Mouse (Mus musculus) retina, embryonic 14.5 days (tissue): ENCODE data around the gene Pigb.

ENCODE experiments used
- DNase-seq: peaks from one replicate; pipeline ENCODE4 v3.0.0-alpha.2; 2015; ENCODE audit warnings: low spot score

Pigb gene

GRCm38 (mm10) chr9:72991420-72991819 lies 48.8 kb downstream of the Pigb start:
- DNase-seq, result no peak

GRCm38 (mm10) chr9:72988706-72989105 lies 51.5 kb downstream of the Pigb start:
- DNase-seq, result no peak

GRCm38 (mm10) chr9:72987703-72988102 lies 52.5 kb downstream of the Pigb start:
- no peak for DNase-seq

DNA sequence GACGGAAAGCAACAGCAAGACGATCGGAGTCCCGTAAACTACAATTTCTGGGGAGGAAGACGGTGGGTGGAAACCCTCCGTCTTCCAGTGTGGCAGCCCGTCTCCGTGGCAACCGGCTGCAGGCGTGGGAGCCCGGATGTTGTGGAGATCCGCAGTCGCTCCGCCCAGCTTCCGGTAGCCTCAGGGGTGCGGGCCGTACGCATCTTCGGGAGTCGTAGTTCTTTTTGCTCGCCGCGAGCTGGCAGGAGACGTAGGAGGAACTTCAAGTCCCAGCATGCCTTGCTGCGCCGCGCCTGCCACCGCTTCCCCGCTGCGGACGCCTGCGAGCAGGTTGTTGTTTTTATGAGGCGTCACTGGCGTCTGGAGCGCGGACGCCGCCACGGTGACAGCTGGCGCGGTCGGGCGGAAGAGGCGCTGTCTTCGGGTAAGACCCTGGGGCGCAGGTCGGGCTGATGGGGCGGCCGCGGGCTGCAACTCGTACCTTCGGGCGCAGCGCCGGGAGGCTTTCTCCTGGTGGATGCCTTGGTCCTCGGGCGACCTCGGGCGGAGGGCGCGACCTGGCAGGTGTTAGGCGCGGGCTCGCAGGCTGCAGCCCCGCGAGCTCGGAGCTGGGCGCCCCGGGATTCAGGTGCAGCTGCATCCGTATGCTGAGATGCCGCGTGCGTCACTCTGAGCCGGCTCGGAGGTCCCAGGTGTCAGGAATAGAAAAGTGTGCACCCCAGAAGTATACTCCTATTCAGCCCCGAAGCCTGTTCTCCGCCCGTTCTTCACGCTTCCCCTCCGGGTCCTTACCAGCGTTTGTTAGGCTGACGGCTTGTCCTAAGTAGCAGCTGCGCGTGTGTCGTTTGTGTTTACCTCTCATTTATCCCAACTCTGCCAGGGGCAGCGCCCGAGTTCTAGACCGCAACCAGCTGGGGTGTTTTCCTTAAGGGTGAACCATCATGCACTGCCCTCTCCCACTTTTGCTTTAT lies 54.6 kb downstream of the Pigb start, which contains the start of the genes Ccpg1os and Ccpg1:
Gene Ccpg1os, minus strand, starts transcription at position 133 of the 971 bp plus-strand sequence.
Gene Ccpg1, plus strand, starts transcription at position 180 of the 971 bp plus-strand sequence.
- DNase-seq, result peak; percentile 98

GRCm38 (mm10) chr9:72983066-72983465 lies 57.1 kb downstream of the Pigb start:
- no peak for DNase-seq

GRCm38 (mm10) chr9:72975242-72975641 lies 64.9 kb downstream of the Pigb start:
- no peak for DNase-seq

- DNase-seq, result no peak
These were observed 65.4 kb downstream of the Pigb start for GRCm38 (mm10) chr9:72974734-72975133.

- DNase-seq, result no peak
These were observed 67.2 kb downstream of the Pigb start for GRCm38 (mm10) chr9:72972984-72973383.

GRCm38 (mm10) chr9:72972435-72972834 lies 67.7 kb downstream of the Pigb start:
- DNase-seq, result no peak

DNA sequence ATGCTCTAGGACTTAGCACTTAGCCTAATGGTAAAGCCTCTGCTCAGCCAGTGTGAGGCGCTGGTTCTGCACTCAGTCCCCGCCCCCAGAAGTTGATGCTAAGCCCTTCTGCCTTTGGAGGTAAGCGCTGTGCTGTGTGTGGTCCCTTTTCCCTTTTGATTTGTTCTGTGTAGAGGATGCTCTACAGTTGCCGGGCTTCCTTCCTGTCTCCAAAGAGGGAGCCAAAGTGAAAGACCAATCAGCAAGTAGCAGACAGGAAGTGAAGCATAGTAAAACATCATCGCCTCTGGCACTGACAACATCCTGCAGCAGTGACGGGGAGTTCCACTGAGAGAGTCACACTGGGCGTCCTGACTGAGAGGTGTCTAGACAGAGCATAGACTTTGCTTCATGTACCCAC lies 70.3 kb downstream of the Pigb start:
- no peak for DNase-seq

DNA sequence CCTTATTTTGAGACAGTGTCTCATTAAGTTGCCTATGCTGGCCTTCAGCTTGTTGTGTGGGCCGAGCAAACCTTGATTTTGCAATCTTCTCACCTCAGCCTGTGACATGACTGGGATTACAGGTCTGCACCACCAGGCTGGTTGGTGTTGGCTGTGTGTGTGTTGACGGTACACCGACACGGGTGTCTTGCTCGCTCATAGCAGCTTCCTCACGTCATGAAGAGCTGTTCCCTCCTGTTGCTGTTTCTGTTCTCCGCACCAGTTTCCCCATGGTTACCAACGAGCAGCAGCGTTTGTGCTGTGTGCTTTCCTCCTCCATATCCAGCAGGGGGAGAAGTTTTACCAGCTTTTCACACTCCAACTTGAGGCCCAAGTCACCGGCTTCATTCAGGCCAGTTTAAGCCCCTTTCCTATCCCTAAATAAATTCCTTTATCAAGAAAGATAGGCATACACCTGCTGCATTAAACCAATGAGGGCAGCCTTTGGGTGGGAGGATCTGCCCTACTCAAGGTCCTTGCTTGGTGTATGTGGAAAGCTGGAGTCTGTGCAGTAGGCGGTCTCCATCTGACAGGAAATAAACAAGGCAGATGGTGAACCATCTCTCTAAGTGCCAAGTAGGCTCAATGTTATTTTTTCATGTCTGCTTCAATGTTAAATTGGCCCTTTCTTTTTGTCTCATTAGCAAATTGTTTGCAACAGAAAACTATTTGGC lies 71.7 kb downstream of the Pigb start:
- peak; percentile 72 for DNase-seq

DNA sequence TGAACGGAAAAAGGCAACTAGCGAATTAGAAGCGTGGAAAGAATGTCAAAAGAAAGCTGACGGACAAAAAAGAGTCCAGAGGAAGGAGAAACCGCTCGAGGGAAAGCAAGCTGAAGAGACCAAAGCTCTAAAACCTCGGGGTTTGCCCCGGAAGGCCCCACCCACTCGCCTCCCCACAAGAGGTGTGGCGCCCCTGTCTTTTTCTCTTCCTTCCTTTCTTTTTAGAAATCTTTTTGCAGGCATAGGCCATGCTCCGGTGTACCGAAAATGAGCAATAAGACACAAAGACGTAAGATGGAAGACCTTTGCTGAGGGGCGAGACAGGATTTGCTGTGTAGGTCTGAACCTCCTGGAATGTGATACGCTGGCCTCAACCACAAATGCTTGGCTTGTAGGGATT lies 78.2 kb downstream of the Pigb start:
- DNase-seq, result no peak

GRCm38 (mm10) chr9:72961346-72961745 lies 78.8 kb downstream of the Pigb start:
- no peak for DNase-seq

DNA sequence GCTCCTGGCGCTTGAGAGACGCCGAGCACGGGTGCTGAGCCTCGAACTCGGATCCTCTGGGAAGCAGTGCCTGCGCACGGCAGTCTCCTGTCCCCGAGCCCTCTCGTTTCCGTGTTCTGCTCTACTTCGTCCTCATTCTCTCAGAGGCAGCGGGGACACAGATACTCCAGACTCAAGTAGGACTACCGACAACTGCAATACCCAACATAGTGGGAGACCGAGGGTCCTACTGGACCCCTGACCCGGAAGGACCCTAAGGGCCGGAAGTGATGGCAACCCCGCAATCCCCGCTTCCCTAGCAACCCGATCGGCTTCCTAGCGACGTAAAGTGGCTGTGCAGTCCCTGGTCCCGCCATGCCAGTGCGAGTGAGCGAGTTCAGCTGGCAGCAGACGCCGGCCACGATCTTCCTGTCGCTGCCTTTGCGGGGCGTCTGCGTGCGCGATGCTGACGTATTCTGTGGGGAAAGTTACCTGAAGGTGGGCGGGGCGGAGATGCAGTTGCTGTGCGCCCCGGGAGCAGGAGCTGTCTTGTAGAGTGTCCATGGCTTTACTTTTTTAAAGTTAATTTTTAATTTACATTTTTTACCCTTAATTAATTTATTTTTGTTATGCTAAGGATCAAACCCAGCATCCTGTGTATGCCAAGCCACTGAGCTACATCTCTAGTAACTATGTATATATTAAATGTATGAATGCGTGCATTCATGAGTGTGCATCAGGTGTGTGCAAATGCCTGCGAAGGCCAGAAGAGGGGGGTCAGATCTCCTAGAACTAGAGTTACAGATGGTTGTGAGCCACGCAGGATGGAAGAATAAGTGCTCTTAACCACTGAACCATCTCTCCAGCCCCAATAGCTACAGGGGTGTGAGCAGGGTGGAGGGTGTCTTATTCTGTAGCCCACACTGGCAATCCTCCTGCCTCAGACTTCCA lies 81.4 kb downstream of the Pigb start, which contains the start of the genes Dyx1c1 and Gm44503:
Gene Dyx1c1, plus strand, starts transcription at position 265 of the 930 bp plus-strand sequence.
Gene Gm44503, plus strand, starts transcription at position 332 of the 930 bp plus-strand sequence.
- peak; percentile 94 for DNase-seq
